Mouse (Mus musculus) hindlimb bud, embryonic 11.5 days (tissue): ENCODE measurements around the gene Ctnnbip1.

Experiments used
- DNase-seq: peaks from one replicate; pipeline ENCODE4 v3.0.0-alpha.2; 2012; ENCODE audit warnings: low read depth, low spot score; ENCODE audit errors: extremely low spot score

Ctnnbip1 gene

DNA sequence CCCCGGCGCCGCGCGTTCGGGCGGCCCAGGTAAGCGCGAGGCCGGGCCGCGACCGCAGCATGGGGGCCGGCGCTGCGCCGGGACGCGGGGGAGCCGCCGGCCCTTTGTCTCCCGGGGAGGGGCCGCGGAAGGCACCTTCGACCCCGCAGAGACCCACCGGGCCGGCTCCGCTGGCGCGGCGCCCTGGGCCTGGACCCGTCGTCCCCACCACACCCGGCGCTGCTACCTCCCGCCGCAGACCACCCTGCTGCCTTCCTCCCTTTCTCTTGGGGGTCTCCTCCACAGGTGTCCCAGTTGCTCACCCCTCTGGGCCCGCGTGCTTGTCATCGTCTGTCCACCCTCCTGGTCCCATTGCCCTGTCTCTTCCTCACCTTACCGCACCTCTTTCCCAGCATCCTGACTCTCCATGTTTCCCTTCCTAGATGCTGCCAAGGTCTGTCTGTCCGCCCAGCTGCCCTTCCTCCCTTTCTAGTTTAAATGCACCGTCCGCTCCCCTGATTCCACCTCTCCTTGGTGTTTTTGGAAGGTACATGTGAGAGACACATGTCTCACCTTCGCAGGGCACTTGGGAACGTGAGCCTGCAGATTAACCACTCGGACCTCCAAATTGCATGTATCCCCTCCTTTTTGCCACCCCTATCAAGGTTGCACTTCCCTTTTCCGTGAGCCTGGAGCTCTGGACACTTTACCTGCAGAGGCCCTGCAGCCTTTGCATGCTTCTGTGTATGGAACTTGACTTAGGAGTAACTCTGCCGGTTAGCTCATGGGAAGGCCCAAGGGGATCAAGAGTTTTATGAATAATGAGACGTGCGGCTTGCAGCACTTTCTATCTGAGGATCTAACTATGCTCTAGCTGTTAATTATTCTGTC, 550 bp downstream of the Ctnnbip1 start:
- DNase-seq: no peak

DNA sequence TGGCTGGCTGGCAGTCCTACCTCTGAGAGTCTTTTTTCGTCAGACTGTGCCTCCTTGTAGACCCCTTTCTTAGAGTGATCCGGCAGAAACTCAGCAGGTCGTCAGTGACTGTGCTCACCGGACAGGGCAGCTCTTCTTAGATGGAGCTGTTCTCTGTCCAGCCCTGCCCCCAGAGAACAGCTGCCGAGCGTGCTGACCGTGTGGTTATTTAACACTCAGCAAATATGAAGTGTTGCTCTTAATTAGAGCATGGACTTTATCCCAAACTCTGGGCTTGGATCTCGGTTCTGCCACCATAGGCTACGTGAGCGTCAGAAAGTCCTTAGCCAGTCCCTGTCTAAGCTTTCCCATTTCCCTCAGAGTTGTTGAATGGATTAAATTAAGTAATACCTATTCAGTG, 3.2 kb downstream of the Ctnnbip1 start:
- no peak for DNase-seq

DNA sequence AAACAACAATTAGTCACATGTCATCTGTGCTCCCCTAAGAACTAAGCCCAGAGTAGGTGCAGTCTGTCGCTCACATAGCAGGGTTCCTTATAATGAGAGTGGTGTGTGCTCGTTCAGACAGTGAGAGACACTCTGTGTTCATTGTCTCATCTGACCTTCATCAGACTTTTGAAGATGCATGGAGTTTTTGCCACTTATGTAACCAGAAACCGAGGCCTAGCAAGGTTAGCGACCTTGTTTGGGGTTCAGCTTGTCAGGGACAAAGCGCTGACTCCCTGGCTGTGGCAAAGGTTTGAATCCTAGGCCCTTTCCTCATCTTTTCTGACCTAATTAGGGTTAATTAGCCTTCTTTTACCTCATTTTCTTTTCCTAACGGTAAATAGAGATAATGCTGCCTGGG, 5.9 kb downstream of the Ctnnbip1 start:
- no peak for DNase-seq

DNA sequence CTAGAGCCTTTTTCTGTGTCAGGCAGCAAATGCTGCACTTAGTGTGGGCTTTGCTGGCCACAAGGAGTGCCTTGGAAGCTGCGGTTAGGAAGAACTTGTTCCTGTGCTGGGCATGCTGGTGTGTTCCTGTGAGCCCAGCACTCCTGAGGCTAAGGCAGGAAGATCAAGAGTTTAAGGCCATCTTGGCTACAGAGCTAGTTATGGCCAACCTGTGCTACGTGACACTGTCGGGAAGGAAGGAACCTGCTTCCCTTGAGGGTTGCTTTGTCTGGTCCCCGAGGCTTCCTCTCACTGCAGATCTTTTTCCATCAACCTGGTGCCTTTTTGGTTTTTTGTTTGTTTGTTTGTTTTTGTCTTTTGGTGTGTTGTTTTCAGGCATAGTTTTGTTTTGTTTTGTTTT, 7.1 kb downstream of the Ctnnbip1 start:
- no peak for DNase-seq

DNA sequence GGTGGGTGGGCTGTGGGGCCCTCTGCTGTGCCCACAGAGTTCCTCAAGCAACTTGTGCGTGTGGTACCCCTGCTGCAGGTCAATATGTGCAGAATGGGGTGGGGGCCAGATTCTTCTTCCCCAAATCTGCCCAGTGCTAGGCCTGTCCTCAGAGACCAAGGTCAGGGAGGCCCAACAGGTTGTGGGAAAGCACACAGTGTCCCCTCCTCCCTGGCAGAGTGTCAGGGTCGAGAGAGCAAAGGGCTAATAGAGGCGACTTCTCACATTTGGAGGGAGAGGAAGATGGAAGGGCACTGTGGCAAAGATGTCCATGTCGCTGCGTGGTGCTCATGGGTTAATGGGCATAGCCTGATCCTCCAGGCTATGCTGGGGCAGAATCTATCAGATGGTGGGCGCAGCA, 7.8 kb downstream of the Ctnnbip1 start:
- no peak for DNase-seq

DNA sequence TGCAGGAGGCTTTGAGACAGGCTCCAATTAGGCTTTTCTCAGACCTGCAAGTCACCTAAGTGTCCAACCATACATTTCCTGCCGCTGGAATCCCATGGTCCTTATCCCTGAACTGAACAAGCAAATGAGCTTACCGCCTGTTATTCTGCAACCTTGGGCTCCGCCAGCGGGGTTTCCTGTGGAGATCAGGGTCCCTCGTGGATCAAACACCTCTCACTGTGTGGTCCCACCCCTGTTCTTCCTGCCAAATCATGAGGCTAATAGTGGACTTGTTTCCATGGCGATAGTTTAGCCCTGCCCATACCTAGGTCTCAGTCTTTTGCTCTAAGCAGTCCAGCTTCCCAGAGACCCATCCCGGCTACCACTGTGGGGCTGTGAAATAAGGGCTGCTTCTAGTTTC, 8.3 kb downstream of the Ctnnbip1 start:
- no peak for DNase-seq

DNA sequence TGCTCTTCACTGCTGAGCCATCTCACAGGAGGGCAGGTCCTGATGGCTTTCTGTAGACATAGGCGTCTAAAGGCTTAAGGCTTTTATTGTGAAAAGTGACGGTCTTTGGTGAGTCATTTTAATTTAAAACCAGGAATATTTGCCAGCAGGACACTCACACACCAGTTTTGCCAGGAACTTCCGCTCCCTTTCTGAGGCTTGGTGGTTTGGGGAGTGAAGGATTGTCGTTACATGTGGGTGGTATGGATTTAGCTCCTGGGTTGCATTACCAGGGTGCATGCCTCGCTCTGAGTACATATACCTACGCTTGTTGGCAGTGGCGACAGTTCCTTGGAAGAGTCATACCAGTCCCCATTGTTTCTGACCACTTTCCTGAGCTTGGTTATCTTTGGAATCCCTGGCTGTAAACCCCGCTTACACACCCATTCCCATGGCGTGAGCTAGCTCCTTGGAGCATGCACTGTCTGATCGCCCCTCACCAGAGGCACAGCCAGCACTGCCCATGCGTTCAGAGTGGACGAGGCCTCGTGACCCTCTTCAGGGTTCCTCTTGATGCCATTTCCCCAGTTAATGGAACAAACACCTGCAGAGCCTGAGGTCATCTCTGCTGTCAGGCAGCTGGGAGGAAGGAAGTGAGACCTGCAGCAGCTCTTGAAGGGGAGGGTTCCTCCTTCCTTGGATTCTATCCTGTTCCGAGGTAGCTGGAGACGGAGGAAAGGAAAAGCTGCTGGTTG, 9.8 kb downstream of the Ctnnbip1 start:
- DNase-seq: no peak

DNA sequence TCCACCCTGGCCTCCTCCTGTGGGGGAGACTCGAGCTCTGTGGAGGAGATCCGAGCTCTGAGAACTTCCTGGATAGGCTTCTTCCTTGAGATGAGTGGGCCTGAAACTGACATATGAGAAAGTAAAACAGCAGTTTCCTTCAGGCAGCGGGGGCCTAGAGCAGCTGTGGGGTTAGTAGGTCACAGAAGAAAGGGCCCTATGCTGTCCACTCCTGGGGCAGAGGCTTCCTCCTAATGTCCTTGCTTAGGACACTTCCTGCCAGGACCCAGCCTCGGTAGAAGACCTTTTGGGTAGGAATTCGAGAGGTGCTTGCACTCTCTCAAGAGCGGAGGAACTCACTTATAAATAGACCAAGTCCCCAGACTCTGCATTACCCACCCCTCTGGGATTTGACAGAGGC, 11.7 kb downstream of the Ctnnbip1 start:
- no peak for DNase-seq

DNA sequence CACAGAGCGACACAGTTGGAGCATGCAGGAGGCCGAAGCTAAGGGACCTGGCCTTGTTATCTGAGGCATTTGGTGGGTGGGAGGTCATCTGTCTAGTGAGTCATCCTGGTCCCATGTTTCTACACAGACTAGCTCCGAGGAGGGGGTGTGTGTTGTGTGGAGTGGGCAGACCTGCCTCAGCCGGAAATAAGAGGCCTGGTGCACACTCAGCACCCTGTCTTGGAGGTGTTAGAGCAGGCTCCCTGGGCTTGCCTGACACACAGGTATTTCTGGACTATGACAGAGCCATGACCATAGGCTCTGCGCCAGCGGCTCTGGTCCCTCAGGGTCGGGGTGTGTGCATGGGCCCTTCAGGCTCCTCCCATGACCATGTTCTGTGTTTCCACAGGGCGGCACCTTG, 21.4 kb downstream of the Ctnnbip1 start:
- no peak for DNase-seq

DNA sequence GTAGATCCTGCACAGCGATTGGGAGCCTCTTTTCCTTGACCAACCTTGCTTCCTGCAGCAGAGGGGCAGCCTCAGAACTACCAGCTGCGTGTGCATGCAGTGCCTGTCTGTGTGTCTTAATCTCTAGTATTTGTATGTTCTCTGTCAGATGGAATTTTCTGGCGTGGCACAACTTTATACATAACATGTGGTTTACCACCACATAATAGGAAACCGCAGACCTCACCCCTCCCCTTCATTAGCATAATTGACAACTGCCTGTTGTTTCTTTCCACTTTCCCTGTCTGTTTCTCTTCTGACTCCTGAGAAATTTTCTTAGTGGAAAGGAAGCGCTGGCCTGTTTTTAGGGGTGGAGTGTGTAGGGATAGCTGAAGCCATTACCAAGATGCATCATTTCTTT, 23.9 kb downstream of the Ctnnbip1 start:
- DNase-seq: no peak

DNA sequence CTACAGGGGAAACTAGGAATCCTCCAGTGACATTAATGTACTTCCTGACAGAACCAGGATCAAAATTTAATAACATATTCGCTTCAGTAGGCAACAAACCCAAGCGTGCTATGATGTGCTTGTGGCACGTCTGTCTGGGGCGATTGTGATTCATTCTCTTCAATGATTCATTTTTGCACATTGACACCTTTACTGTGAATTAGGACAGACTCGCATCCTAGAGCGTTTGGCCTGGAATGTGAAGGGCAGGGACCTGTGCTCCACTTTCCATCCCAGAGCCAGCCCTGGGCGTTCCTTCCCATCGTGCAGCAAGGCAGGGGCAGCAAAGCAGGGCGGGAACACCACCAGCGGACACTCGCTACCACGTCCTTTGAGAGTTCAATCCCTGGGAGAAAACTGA, 24.4 kb downstream of the Ctnnbip1 start:
- DNase-seq: no peak

DNA sequence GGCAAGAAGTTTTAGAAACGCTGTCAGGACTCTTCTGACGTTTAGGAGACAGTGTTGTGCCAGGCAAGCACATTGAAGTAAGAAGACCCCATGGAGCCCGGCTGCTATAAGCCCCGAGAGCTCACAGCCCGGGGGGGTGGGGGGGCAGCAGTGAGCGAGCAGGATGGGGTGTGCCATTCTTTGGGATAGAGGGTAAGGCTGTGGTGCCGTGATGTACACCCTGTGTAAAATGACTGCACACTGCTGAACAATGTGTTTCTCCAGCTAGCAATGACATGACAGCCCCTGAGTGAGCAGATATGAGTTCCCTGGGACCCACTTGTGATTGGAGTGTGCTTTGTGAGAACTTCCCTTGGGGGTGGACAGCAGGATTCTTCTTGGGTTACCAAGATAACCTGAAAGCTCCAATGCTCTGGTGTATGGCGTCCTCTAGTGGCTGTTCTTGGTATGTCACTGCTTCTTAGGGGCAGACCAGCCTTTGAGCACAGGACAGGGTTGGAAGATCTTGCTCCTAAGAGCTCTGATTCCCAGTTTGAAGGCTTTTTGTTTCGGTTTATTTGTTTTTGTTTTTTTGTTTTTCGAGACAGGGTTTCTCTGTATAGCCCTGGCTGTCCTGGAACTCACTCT, 25.0 kb downstream of the Ctnnbip1 start:
- peak; percentile 82 for DNase-seq

DNA sequence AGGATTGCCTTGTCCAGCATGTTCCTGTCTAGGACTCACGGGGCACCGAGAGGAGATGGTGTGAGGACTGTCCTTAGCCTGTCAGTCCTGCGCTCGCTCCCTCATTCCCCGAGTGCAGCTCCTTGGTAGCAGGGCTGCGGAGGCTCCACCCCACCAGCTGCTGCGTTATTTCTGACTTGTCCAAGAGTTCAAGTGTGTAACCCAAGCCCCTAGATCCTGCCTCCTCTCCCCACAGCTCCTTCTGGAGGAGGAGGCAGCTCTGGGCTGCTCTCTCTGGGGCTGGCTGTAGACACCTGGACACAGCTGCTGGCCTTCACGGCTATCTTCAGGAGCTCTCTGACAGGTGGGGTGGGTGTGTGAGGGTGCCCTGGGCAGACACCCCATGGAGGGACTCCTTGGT, 26.9 kb downstream of the Ctnnbip1 start:
- DNase-seq: no peak

DNA sequence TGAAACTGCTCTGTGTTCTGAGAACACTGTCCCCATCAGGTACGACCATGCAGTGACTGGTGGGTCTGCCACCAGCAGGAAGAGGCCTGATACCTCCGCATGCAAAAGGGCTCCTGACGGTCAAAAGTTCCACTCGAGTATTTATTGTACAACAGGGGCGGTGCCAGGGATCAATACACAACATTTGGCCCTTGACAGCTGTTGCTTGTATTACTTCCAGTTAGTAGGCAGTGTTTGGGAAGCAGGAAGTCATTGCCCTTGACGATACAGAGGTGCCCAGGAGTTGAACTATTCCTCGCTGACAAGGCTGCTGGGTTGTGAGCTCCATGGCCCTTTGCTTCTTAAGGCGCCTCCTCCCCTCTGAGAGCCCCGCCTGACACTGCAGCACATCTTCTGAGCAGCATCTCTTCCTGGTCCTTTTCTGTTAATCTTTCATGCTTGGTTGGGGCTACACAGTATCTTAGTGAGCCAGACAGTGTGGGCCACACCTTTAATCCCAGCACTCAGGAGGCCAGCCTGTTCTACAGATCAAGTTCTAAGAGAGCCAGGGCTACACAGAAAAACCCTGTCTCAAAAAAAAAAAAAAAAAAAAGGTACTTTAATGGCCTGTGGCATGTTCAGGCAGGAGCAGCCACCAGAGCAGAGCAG, 28.9 kb downstream of the Ctnnbip1 start:
- DNase-seq: no peak

DNA sequence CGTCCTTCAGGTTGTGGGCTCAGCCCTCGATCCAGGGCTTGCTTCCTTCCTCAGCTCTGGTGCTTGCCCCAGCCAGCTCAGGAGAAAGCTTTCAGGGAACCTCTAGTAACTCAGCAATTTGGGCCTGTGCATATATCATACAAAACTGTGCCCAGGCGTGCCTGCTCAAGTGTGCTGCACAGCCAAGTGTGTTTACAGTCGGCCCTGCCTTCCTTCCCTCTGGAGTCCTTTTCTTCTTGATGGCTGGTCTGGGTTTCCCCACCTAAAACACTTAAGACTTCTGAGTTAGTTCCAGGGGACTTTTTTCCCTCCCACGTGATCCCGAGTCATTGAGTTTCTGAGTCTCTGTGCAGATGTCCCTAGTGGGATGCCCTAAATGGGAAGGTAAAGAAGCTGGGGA, 29.5 kb downstream of the Ctnnbip1 start:
- DNase-seq: no peak

DNA sequence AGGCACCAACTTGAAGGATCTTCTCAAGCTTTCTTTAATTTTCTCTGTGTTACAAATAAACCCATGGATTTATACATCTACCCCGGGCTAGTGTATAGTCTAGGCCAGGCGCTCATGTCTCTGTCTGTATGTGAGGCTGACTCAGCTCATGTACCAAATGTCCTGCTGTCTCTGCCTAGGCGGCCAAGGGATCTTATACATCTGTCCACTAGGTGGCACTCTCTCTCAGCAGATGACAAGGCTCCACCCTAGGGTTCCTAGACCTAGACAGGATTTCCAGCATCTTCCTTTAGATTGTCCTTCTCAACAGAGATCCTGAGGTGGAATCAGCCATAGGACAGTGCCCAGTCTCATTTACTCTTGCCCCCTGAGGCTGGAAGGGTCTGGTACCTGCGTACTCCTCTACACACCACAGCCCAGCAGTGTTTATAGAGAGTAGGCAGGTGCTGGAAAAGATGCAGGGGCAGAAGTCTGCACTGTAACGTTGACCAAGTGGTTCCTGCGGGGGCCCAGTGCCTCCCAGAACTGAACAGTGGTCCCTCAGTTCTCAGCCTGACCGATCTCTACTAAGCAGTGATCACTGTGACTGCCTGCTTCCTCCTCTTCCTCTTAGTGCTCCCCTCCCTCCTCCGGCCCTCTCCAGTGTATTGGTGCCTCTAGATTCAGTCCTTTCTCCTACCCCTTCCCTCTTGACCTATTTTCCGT, 31.3 kb downstream of the Ctnnbip1 start:
- DNase-seq: peak; percentile 49

DNA sequence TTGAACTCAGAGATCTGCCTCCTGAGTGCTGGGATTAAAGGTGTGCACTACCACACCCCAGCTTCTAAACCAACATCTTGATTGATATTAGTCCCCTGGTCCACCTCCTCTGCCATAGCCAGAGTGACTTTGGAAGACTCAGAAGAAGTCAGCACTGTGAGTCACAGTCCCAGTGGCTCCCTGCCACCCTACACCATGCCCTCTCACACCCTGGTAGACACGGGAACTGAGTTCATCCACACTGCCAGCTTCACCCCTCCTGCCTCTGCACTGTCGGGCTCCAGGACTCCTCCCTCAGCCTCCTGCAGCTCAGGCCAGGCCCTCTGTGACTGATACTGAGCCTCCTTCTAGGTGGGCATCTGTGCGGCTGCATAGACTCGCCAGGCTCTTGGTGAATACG, 32.8 kb downstream of the Ctnnbip1 start:
- no peak for DNase-seq

DNA sequence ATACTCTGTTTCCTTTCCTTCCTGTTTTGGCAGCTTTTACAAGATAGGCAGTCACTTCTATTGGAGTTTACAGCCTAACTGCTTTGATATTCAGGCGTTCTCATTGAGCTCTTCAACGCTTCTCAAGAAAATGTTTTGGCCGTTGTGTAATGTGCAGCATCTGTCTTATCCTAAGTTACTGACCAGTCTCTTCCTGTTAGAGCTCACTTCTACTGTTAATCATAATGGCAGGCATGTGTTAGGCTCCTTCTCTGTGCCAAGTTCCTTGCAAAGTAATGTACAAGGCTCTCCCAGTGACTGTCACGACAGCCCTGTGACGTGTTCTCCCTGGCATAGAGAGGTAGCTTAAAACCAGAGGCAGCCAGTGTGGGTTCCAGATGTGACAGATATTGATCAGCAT, 33.7 kb downstream of the Ctnnbip1 start:
- no peak for DNase-seq

DNA sequence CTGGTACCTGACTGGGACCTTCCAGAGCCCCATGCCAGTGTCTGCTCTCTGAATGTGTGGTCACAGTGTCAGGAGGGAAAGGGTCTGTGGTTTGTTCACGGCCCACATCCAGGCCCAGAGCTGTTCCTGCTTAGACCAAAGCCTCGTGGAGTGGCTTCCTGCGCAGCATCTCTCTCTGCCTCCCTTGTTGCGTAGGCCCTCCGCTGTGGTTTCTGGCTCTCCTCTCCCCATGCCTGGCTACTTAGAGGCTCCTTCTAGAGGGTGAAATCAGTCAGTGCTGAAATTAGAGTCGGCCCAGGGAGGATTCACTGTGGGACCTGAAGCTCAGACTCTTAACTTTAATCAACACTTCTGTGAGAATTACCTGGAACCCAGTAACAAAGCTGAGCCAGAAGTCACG, 35.8 kb downstream of the Ctnnbip1 start:
- DNase-seq: no peak

DNA sequence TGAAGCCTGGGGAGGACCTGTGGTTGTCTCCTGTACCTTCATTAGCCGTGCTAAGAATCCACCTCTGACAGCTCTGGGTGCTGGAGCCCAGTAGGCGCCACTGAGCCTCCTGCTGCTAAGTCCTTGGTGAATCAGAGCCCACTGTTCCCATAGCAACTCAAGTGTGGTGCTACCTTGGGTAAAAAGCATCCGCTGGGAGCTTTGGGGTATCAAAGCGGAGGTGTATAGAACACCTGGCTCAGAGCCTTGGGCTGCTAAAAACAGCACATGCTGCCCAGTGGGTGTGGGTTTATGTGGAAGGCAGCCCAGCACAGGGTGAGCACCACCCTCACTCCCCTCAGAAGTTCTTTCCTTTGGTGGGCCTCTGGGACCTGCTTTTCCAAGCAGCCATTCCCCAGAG, 38.1 kb downstream of the Ctnnbip1 start:
- no peak for DNase-seq

DNA sequence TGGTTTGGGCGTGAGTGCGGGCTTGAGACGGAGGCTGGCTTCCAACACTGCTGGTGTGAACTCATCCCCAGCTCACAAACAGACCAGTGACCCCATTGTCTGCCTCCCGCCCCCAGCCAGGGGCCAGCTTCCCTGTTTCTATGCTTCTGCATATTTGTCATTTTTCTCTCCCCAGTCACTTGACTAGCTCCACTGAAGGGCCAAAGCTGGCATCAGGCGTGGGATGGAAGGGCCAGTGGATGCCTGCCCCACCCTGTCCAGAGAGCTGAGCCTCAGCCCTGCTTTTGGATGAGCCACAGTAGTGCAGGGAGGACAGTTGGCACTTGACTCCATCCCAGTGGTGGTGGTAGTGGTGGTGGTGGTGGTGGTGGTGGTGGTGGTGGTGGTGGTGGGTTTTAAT, 39.9 kb downstream of the Ctnnbip1 start:
- DNase-seq: no peak
